Mouse (Mus musculus) forebrain, embryonic 11.5 days (tissue): ENCODE data around the gene Anpep. TPM values are rescaled to one million over a fixed set of nuclear protein-coding genes. Genes with fewer than 3 reads are reported as not detected.
A peak's percentile ranks its signal among the peaks of the same experiment; 100 is the strongest.

Experiments used
- ATAC-seq: fragments of 200-750 bp; cut with Nextera tagmentation; replicated peaks from 2 replicates; pipeline ENCODE4 v1.8.0; 2017; ENCODE audit warnings: moderate TSS enrichment; ENCODE audit not compliant: low FRiP score
- DNase-seq: peaks from one replicate; pipeline ENCODE4 v3.0.0-alpha.2; 2017; ENCODE audit warnings: low spot score
- H3K27ac ChIP-seq: fragments of 300-500 bp; sonication (generic); 2 replicates; pipeline ENCODE4 v1.5.1; 2014; ENCODE audit warnings: low read depth, low read length
- H3K27me3 ChIP-seq: fragments of 300-500 bp; sonication (generic); 2 replicates; pipeline ENCODE4 v1.6.1; 2014; ENCODE audit warnings: mild to moderate bottlenecking, low read length, mixed read lengths; ENCODE audit not compliant: control insufficient read depth, insufficient read depth
- H3K36me3 ChIP-seq: fragments of 300-500 bp; sonication (generic); 2 replicates; pipeline ENCODE4 v1.6.1; 2014; ENCODE audit warnings: mild to moderate bottlenecking, low read length, moderate library complexity, mixed read lengths; ENCODE audit not compliant: control insufficient read depth, insufficient read depth
- H3K4me1 ChIP-seq: fragments of 300-500 bp; sonication (generic); replicated peaks from 2 replicates; pipeline ENCODE4 v1.6.1; 2014; ENCODE audit warnings: low read length, mixed read lengths; ENCODE audit not compliant: control insufficient read depth, insufficient read depth
- H3K4me2 ChIP-seq: fragments of 300-500 bp; sonication (generic); 2 replicates; pipeline ENCODE4 v1.6.1; 2014; ENCODE audit warnings: low read depth, mild to moderate bottlenecking, low read length, moderate library complexity, mixed read lengths; ENCODE audit not compliant: severe bottlenecking
- H3K4me3 ChIP-seq: fragments of 300-500 bp; sonication (generic); 2 replicates; pipeline ENCODE4 v1.5.1; 2014; ENCODE audit warnings: low read depth, low read length
- H3K9ac ChIP-seq: fragments of 300-500 bp; sonication (generic); 2 replicates; pipeline ENCODE4 v1.6.1; 2014; ENCODE audit warnings: low read length
- H3K9me3 ChIP-seq: fragments of 300-500 bp; sonication (generic); 2 replicates; pipeline ENCODE4 v1.6.1; 2016; ENCODE audit warnings: low read length, mixed read lengths; ENCODE audit not compliant: control insufficient read depth
- WGBS: fragments of 180-500 bp; shearing (Covaris S2); extraction: QIAGEN DNeasy Blood & Tissue Kit; methylation state at CpG from one replicate; pipeline ENCODE4 v1.1.7; 2014; 5-methylcytosine and 5-hydroxymethylcytosine counted together
- polyA plus RNA-seq: library from polyadenylated mRNA; unstranded; fragments of >200 nt; fragmentation: Nextera tagmentation; extraction: Ambion mirVana; gene quantifications from 2 replicates; pipeline ENCODE4 v1.2.1, GENCODE M21; 2014

The Anpep gene
- polyA plus RNA-seq, 1 experiment from 2014 or later, result 4.1 TPM

DNA sequence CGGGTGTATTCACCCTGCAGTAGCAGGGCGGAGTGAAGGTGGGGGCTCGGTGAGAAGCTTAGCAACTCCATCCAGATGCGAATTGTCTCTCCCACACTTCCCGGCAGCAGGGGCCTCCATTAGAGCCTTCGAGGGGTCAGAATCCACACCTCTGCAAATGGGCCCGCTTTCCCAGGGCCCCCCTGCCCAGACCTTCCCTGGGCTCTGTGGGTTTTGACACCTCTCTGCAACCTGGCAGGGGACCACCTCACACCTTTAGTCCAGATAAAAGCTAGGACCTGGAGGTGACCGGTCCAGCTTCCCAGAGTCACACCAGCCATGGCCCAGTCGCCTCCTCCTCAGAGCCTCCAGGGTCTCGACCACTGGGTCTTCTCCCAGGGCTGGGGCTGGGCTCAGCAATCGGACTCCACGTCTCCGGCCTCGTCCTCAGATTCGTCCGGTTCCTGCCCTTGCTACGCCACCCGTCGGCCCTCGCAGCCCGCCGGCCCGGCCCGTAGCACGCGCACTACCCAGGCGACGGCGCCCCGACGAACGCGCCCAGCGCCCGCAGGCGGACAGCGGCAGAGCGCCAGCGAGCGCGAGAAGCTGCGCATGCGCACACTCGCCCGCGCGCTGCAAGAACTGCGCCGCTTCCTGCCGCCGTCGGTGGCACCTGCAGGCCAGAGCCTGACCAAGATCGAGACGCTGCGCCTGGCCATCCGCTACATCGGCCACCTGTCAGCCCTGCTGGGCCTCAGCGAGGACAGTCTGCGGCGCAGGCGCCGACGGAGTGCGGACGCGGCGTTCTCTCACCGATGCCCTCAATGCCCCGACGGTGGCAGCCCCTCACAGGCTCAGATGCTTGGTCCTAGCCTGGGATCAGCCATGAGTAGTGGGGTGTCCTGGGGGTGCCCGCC lies 50.0 kb downstream of the Anpep start, which contains the start of gene Mesp2:
Gene Mesp2, plus strand, starts transcription at position 117 of the 896 bp plus-strand sequence.
- Histone ChIP-seq H3K36me3 (no peaks in the 10 kb centered on the region), H3K9ac (peak within 1 kb of the TSS; percentile 64), H3K4me1 (peaks cover 4% of the 10 kb centered on the region; the same call in 1 of the 2 replicates), H3K27me3 (peaks cover 9% of the 10 kb centered on the region), H3K4me2 (peak within 1 kb of the TSS; percentile 57), H3K4me3 (peak within 1 kb of the TSS; percentile 25), H3K27ac (no peak within 1 kb of the TSS), H3K9me3 (no peaks in the 10 kb centered on the region)
- DNase-seq (peak; percentile 85), ATAC-seq (peak; percentile 55)
- WGBS, result 24% methylated on average over 71 of the region's 71 CpGs

DNA sequence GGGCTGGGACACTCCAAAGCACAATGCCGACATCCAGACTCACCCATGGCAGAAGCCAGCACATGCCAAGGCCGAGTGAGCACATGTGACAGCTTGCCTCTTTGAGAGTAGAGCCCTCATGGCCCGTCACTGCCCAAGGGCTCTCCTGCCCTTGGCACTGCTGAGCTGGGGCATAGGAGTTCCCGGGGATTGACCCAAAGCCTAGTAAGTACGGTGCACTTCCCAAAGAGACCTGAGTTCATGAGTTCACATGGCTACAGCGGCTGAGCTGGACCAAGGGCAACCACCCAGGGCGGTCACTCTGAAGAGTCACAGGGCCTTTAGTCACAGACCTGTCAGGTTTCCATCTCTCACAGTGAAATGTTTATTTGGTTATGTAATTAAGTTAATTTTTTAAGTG lies 52.3 kb downstream of the Anpep start:
- WGBS, result 84% methylated on average over 7 of the region's 7 CpGs

GRCm38 (mm10) chr7:79803887-79804286 lies 57.0 kb downstream of the Anpep start:
- Histone ChIP-seq H3K4me2 (no peak overlapping the region), H3K4me3 (no peak overlapping the region), H3K27me3 (no peaks in the 10 kb centered on the region), H3K27ac (no peak overlapping the region), H3K36me3 (no peaks in the 10 kb centered on the region), H3K4me1 (no peaks in the 10 kb centered on the region), H3K9ac (no peak overlapping the region), H3K9me3 (no peaks in the 10 kb centered on the region)
- DNase-seq (no peak), ATAC-seq (no peak)
- WGBS, result 84% methylated on average over 2 of the region's 2 CpGs

More for the DNA sequence above, 52.3 kb downstream of the Anpep start:
- no peak overlapping the region for H3K9ac ChIP-seq
- no peak overlapping the region for H3K27ac ChIP-seq
- H3K4me3 ChIP-seq, result no peak overlapping the region
- H3K36me3 ChIP-seq, result no peaks in the 10 kb centered on the region
- no peak overlapping the region for H3K4me2 ChIP-seq
- ATAC-seq, result no peak
- H3K4me1 ChIP-seq, result peaks cover 4% of the 10 kb centered on the region; the same call in 1 of the 2 replicates
- no peak for DNase-seq
- peaks cover 9% of the 10 kb centered on the region for H3K27me3 ChIP-seq
- H3K9me3 ChIP-seq, result no peaks in the 10 kb centered on the region

DNA sequence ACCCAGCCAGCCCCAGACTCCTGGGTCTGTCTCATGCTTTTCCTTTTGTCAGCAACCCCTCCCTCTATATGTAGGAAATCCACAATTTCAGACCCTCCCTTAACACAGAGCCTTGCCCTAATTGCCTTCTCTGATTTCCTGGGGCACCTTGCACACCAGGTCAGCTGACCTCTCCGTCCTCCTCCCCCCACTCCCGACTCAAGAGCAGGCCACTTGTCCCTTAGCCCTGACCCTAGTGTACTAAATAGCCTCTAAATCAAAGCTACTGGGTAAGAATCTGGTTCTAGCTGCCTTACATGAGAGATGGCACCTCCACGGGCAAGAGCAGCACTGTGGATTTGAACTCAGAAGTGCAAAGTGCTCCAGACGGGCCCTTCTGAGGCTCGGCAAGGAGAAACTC lies 58.8 kb downstream of the Anpep start:
- Histone ChIP-seq H3K9me3 (no peaks in the 10 kb centered on the region), H3K27me3 (no peaks in the 10 kb centered on the region), H3K4me3 (no peak overlapping the region), H3K4me2 (no peak overlapping the region), H3K27ac (no peak overlapping the region), H3K9ac (no peak overlapping the region), H3K4me1 (no peaks in the 10 kb centered on the region), H3K36me3 (no peaks in the 10 kb centered on the region)
- no peak for DNase-seq
- WGBS, result 72% methylated on average over 5 of the region's 5 CpGs
- ATAC-seq, result no peak

GRCm38 (mm10) chr7:79801391-79801790 lies 59.5 kb downstream of the Anpep start:
- no peaks in the 10 kb centered on the region for H3K27me3 ChIP-seq
- H3K4me2 ChIP-seq, result no peak overlapping the region
- H3K36me3 ChIP-seq, result no peaks in the 10 kb centered on the region
- no peak for DNase-seq
- WGBS, result 83% methylated on average over 11 of the region's 11 CpGs
- no peaks in the 10 kb centered on the region for H3K9me3 ChIP-seq
- H3K4me1 ChIP-seq, result no peaks in the 10 kb centered on the region
- no peak overlapping the region for H3K9ac ChIP-seq
- ATAC-seq, result no peak
- H3K4me3 ChIP-seq, result no peak overlapping the region
- no peak overlapping the region for H3K27ac ChIP-seq

GRCm38 (mm10) chr7:79800336-79800735 lies 60.5 kb downstream of the Anpep start:
- 92% methylated on average over 4 of the region's 4 CpGs for WGBS
- ATAC-seq, result no peak
- Histone ChIP-seq H3K4me3 (no peak overlapping the region), H3K27ac (no peak overlapping the region), H3K9me3 (no peaks in the 10 kb centered on the region), H3K9ac (no peak overlapping the region), H3K4me1 (no peaks in the 10 kb centered on the region), H3K4me2 (no peak overlapping the region), H3K27me3 (no peaks in the 10 kb centered on the region), H3K36me3 (no peaks in the 10 kb centered on the region)
- DNase-seq, result no peak

DNA sequence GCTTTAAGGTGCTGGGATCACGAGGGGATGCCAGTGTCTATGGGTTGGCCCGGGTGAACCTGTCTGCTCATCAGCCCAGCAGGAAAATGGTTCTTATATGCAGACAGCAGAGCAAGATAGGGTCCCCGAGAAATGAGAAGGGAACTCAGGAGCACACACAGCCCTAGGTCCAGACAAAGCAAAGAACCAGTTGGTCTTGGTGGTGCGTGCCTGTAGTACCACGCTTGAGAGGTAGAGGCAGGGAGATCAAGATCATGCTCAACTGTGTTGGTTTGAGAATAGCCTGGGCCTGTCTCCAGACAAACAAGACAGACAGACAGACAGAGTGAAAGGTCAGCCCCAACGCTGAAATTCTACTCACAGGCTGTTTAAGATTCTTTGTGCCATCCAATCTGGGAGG lies 61.4 kb downstream of the Anpep start:
- Histone ChIP-seq H3K9ac (no peak overlapping the region), H3K9me3 (no peaks in the 10 kb centered on the region), H3K4me1 (no peaks in the 10 kb centered on the region), H3K4me3 (no peak overlapping the region), H3K27me3 (no peaks in the 10 kb centered on the region), H3K27ac (no peak overlapping the region), H3K36me3 (no peaks in the 10 kb centered on the region), H3K4me2 (no peak overlapping the region)
- no peak for ATAC-seq
- 73% methylated on average over 6 of the region's 6 CpGs for WGBS
- DNase-seq, result no peak

DNA sequence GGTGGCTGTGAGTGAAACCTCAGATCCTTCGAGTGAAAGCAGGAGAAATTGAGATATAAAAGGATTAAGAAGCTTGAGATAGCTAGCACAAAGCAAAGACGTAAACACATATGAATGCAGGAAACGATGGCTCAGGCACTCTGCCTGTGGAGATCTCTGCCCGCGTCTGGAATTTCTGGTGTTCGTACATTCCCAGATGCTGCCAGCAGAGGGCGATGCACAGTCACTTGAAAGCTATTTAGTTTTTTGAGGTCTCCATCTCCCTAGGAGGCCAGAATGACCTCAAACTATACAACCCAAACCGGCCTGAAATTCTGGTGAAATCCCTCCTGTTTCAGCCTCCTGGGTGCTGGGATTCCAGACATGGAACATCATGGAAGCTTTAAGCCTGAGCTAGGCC lies 61.8 kb downstream of the Anpep start:
- no peak overlapping the region for H3K27ac ChIP-seq
- H3K9ac ChIP-seq, result no peak overlapping the region
- no peaks in the 10 kb centered on the region for H3K9me3 ChIP-seq
- peaks cover 1% of the 10 kb centered on the region for H3K27me3 ChIP-seq
- H3K4me3 ChIP-seq, result no peak overlapping the region
- ATAC-seq (no peak), DNase-seq (peak; percentile 89)
- H3K36me3 ChIP-seq, result no peaks in the 10 kb centered on the region
- H3K4me1 ChIP-seq, result no peaks in the 10 kb centered on the region
- H3K4me2 ChIP-seq, result no peak overlapping the region
- WGBS, result 4% methylated on average over 8 of the region's 8 CpGs

- ATAC-seq, result no peak
- no peaks in the 10 kb centered on the region for H3K4me1 ChIP-seq
- H3K36me3 ChIP-seq, result no peaks in the 10 kb centered on the region
- H3K4me2 ChIP-seq, result no peak overlapping the region
- H3K9me3 ChIP-seq, result no peaks in the 10 kb centered on the region
- H3K27ac ChIP-seq, result no peak overlapping the region
- no peak overlapping the region for H3K9ac ChIP-seq
- peaks cover 6% of the 10 kb centered on the region for H3K27me3 ChIP-seq
- 34% methylated on average over 5 of the region's 5 CpGs for WGBS
- H3K4me3 ChIP-seq, result no peak overlapping the region
- no peak for DNase-seq
Measured at GRCm38 (mm10) chr7:79798606-79799005, 62.3 kb downstream of the Anpep start.
